Mouse (Mus musculus) liver, embryonic 14.5 days (tissue): Measurements from ENCODE around the gene Sccpdh. TPM values are rescaled to one million over a fixed set of nuclear protein-coding genes. Genes with fewer than 3 reads are reported as not detected.
"Not testable (repeated sequence)": the region's sequence is repeated elsewhere in the genome, so short reads cannot be mapped to it uniquely, and the experiment has no call there.

Source experiments
- ATAC-seq: fragments of 200-750 bp; cut with Nextera tagmentation; 2 replicates; pipeline ENCODE4 v1.8.0; 2017; ENCODE audit warnings: moderate number of reproducible peaks, mild to moderate bottlenecking, moderate library complexity; ENCODE audit not compliant: insufficient read depth
- DNase-seq, 3 experiments: peaks; one replicate each; pipeline ENCODE4 v3.0.0-alpha.2; 2012 to 2013; ENCODE audit warnings: low read depth in 3 of 3, low spot score in 3 of 3
- H3K27ac ChIP-seq: fragments of 300-500 bp; sonication (generic); 2 replicates; pipeline ENCODE4 v1.5.1; 2014; ENCODE audit warnings: moderate library complexity, mild to moderate bottlenecking, control low read depth, inconsistent platforms
- H3K27me3 ChIP-seq: fragments of 300-500 bp; sonication (generic); 2 replicates; pipeline ENCODE4 v1.6.1; 2014; ENCODE audit warnings: mild to moderate bottlenecking, low read length, moderate library complexity; ENCODE audit not compliant: control insufficient read depth, insufficient read depth
- H3K36me3 ChIP-seq: fragments of 300-500 bp; sonication (generic); replicated peaks from 2 replicates; pipeline ENCODE4 v1.6.1; 2014; ENCODE audit warnings: low read depth; ENCODE audit not compliant: control insufficient read depth, insufficient read depth
- H3K4me1 ChIP-seq, 2 experiments: fragments of 200-500 bp in 1 of 2; fragments of 300-500 bp in 1 of 2; sonication (generic) in 1 of 2; replicated peaks; 2 replicates each; pipeline ENCODE4 v1.6.1; 2012 to 2014; ENCODE audit warnings: antibody characterized with exemption in 1 of 2, inconsistent platforms in 1 of 2, low read length in 1 of 2; ENCODE audit not compliant: control insufficient read depth in 2 of 2, insufficient read depth in 2 of 2
- H3K4me2 ChIP-seq: fragments of 300-500 bp; sonication (generic); 2 replicates; pipeline ENCODE4 v1.6.1; 2014; ENCODE audit warnings: low read depth, mild to moderate bottlenecking, control low read depth, moderate library complexity
- H3K4me3 ChIP-seq, 2 experiments: fragments of 200-500 bp in 1 of 2; fragments of 300-500 bp in 1 of 2; sonication (generic) in 1 of 2; 2 replicates each; pipeline ENCODE4 v1.5.1; 2012 to 2014; ENCODE audit warnings: low read depth in 2 of 2, low read length in 2 of 2, mild to moderate bottlenecking in 2 of 2, control low read depth in 1 of 2, inconsistent platforms in 1 of 2, moderate library complexity in 1 of 2; ENCODE audit not compliant: insufficient read depth in 1 of 2
- H3K9ac ChIP-seq: fragments of 300-500 bp; sonication (generic); replicated peaks from 2 replicates; pipeline ENCODE4 v1.6.1; 2014; ENCODE audit warnings: mild to moderate bottlenecking, control low read depth, moderate library complexity
- H3K9me3 ChIP-seq: fragments of 300-500 bp; sonication (generic); 2 replicates; pipeline ENCODE4 v1.6.1; 2016; ENCODE audit warnings: low read length, mixed read lengths; ENCODE audit not compliant: control insufficient read depth
- CTCF ChIP-seq: IDR thresholded peaks from 2 replicates; pipeline ENCODE4 v1.5.1; 2016; ENCODE audit warnings: antibody characterized with exemption, low read depth, control low read depth
- EP300 ChIP-seq: IDR thresholded peaks from 2 replicates; pipeline ENCODE4 v1.6.1; 2016; ENCODE audit warnings: antibody characterized with exemption, low read depth
- WGBS: fragments of 180-500 bp; shearing (Covaris S2); extraction: QIAGEN DNeasy Blood & Tissue Kit; methylation state at CpG from one replicate; pipeline ENCODE4 v1.1.7; 2014; ENCODE audit not compliant: insufficient replicate concordance; 5-methylcytosine and 5-hydroxymethylcytosine counted together
- polyA plus RNA-seq, 2 experiments: library from polyadenylated mRNA; depleted of rRNA in 1 of 2; stranded (reverse) in 1 of 2; unstranded in 1 of 2; fragments of >200 nt; fragmentation: Nextera tagmentation in 1 of 2; extraction: Ambion mirVana in 1 of 2; gene quantifications; 2 replicates each; pipeline versions ENCODE4 v1.2.1 to v1.2.3; 2012 to 2014

Gene Sccpdh
- polyA plus RNA-seq, 2 experiments, result 4.0 to 7.8 TPM

DNA sequence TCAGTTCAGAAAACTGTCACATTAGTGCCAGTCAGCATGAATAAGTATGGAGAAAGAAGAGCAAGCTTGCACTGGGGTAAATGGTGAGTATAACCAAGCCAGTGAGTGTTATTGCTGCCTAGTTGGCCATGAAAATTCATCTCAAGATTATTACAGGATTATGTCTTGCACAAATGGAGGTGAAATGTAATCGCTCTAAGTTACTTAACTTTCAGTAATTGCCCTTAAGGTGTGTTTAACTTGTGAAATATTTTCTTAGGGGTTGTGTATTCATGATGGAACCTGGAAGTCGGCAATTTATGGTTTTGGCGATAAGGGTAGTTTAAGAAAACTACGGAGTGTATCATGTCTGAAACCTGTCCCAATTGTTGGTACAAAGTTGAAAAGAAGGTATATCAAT lies 11.3 kb downstream of the Sccpdh start:
- no peak for TF ChIP-seq EP300
- TF ChIP-seq CTCF, result no peak
- H3K27me3 ChIP-seq, result no peaks in the 10 kb centered on the region
- no peak overlapping the region for H3K4me3 ChIP-seq
- WGBS, result 77% methylated on average over 4 of the region's 4 CpGs
- H3K9me3 ChIP-seq, result no peaks in the 10 kb centered on the region
- no peaks in the 10 kb centered on the region for H3K36me3 ChIP-seq
- H3K4me2 ChIP-seq, result no peak overlapping the region
- H3K9ac ChIP-seq, result no peak overlapping the region
- no peak for ATAC-seq
- H3K27ac ChIP-seq, result no peak overlapping the region
- no peaks in the 10 kb centered on the region for H3K4me1 ChIP-seq
- DNase-seq, result no peak

DNA sequence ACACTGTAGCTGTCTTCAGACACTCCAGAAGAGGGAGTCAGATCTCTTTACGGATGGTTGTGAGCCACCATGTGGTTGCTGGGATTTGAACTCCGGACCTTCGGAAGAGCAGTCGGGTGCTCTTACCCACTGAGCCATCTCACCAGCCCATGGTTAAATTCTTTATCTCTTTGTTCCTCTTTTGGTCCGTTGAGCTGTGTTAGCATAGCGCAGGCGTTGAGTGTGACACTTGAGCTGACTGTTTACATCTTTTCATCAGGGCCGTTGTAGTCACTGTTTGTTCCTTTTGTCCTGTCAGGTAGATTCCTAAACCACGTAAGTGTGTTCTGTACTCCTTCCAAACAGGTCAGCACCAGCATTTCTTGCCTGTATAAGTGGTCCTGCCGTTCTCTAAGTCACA lies 14.7 kb downstream of the Sccpdh start:
- DNase-seq, result not testable (repeated sequence)

DNA sequence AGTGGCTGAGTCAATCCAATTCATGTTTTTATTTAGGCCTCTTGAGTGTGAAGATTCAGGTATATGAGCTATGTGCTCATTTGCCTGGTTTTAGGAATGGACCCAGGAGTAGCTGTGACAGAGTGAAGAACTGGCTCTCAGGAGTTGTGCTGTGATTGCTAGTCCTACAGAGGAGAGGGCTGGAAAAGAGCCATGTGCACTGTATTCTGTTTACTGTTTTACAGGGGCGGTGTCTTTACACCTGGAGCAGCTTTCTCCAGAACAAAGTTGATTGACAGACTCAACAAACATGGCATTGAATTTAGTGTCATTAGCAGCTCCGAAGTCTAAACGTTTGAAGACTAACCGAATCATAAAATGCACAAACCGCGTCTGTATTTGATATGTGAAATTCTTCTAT lies 18.3 kb downstream of the Sccpdh start:
- DNase-seq (no peak), ATAC-seq (no peak)
- Histone ChIP-seq H3K27ac (no peak overlapping the region), H3K27me3 (no peaks in the 10 kb centered on the region), H3K4me1 (no peaks in the 10 kb centered on the region), H3K9ac (no peak overlapping the region), H3K4me3 (no peak overlapping the region), H3K4me2 (no peak overlapping the region), H3K9me3 (no peaks in the 10 kb centered on the region), H3K36me3 (no peaks in the 10 kb centered on the region)
- TF ChIP-seq EP300 (no peak), CTCF (no peak)
- 77% methylated on average over 6 of the region's 6 CpGs for WGBS

More for the DNA sequence above, 14.7 kb downstream of the Sccpdh start:
- not testable (repeated sequence) for H3K4me3 ChIP-seq, H3K27ac ChIP-seq, ATAC-seq, H3K36me3 ChIP-seq, H3K4me1 ChIP-seq, H3K27me3 ChIP-seq, H3K4me2 ChIP-seq, H3K9me3 ChIP-seq, H3K9ac ChIP-seq
- 56% methylated on average over 9 of the region's 10 CpGs for whole genome bisulfite sequencing

DNA sequence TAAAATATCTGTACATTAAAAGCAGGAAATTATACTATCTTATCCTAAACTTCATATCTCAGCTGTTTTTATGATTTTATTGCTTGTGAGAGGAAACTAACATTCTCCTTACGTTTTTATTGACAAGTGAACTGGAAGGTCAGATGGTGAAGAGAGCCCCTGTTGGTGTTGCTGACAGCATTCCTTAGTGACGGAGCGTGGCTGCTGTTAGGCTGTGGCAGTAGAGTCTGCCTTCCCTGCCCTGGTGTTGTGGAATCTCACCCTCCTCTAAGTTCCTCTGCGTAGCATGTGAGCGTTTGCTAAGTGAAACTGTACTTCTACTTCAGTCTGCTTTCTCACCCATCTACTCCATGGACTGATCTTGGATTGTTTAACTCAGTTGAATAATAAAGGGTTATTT lies 18.8 kb downstream of the Sccpdh start:
- no peak for ATAC-seq
- H3K27me3 ChIP-seq, result no peaks in the 10 kb centered on the region
- WGBS, result 70% methylated on average over 5 of the region's 5 CpGs

GRCm38 (mm10) chr1:179687305-179687704 lies 19.3 kb downstream of the Sccpdh start:
- no peak overlapping the region for H3K4me3 ChIP-seq
- no peak for TF ChIP-seq CTCF
- TF ChIP-seq EP300, result no peak

More for the DNA sequence above, 18.8 kb downstream of the Sccpdh start:
- Histone ChIP-seq H3K4me2 (no peak overlapping the region), H3K36me3 (no peaks in the 10 kb centered on the region), H3K4me3 (no peak overlapping the region), H3K4me1 (no peaks in the 10 kb centered on the region), H3K9ac (no peak overlapping the region), H3K9me3 (no peaks in the 10 kb centered on the region), H3K27ac (no peak overlapping the region)
- TF ChIP-seq EP300, result no peak
- DNase-seq, result no peak

DNA sequence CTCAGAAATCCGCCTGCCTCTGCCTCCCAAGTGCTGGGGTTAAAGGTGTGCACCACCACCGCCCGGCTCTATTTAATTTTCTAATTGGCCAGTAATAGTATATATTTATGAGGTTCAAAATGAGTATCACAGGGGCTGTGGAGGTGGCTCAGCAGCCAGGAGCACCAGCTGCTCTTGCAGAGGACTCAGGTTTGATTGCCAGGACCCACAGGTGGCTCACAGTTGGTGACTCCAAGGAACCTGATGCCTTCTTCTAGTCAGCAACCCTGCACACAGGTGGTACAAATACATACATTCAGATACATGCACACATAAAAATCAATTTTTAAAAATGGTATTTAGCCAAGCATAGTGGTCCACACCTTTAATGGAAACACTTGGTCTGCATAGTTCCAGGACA lies 20.0 kb downstream of the Sccpdh start:
- H3K27ac ChIP-seq, result no peak overlapping the region
- no peak for DNase-seq
- no peak overlapping the region for H3K4me3 ChIP-seq
- H3K9me3 ChIP-seq, result no peaks in the 10 kb centered on the region
- no peak overlapping the region for H3K9ac ChIP-seq
- no peak overlapping the region for H3K4me2 ChIP-seq
- no peaks in the 10 kb centered on the region for H3K36me3 ChIP-seq
- 67% methylated on average over 3 of the region's 3 CpGs for WGBS
- no peak for ATAC-seq
- no peaks in the 10 kb centered on the region for H3K27me3 ChIP-seq
- TF ChIP-seq CTCF, result no peak
- no peak for TF ChIP-seq EP300
- no peaks in the 10 kb centered on the region for H3K4me1 ChIP-seq

More at GRCm38 (mm10) chr1:179687305-179687704, 19.3 kb downstream of the Sccpdh start:
- Histone ChIP-seq H3K4me2 (no peak overlapping the region), H3K4me1 (no peaks in the 10 kb centered on the region), H3K9ac (no peak overlapping the region), H3K27ac (no peak overlapping the region), H3K27me3 (no peaks in the 10 kb centered on the region), H3K36me3 (no peaks in the 10 kb centered on the region), H3K9me3 (no peaks in the 10 kb centered on the region)
- ATAC-seq (no peak), DNase-seq (no peak)
- 40% methylated on average over 1 of the region's 1 CpGs for WGBS
